Mouse (Mus musculus) spleen, postnatal 14 days (tissue): ENCODE results near the gene Lyst.

Source experiments
- DNase-seq, 2 experiments: peaks; one replicate each; pipeline ENCODE4 v3.0.0; 2021 to 2022; ENCODE audit warnings: low spot score in 2 of 2

Lyst gene

DNA sequence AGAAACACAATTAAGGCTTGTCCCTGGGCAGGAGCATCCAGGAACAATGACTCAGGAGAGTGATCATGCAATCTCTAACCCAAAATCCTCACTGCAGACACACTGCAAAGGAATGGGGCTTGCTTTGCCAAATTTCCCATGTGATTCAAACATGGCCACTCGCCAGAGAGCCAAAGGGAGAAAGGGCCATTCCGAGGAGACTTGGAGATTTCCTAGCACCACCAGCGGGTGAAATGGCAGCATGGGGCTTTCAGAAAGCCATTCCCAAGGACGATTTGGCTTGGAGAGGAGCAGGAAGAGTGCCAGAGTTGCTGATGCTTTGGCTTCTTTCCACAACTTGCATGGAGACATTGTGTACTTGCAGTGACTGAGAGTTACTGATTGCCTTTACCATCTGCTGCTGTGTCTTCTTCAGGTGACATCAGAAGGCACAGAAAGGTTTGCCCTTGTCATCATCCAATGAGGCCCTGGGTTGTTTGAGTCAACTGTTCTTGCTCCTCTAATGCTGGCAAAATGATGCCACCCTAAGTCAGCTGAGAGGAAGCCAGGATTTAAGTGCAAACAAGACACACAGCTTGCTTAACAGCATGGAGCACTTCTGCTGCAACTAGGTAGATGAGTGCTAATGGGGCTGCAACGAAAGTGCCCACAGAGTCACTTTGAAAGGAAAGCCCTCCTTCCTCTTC, 16.5 kb upstream of the Lyst start:
- DNase-seq = no peak

DNA sequence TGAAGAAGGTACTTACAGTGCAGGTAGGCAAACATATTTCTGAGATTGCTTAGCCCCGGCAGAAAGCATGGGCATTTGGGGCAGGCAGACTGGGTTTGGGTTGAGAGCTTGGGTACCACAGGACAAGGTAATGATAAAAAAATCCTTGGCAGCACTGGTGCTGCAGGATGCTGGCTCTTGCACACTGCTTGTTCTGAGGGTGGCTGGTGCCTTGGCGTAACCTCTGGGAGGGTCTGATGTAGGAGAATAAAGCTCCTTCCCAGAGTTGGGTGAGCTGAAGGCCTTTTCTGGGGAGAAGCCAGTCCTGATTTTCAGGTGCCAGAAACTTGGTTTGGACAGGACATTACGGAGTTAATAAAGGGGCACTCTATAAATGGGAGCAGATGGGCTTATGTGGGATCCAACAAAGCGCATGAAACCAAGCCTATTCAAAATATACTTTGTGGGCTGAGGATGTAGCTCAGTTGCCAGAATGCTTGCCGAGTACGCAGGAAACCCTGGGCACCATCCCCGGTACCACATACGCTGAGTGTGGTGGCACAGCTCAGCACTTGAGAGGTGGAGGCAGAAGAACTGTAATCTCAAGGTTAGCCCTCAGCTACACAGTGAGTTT, 15.8 kb upstream of the Lyst start:
- no peak for DNase-seq

DNA sequence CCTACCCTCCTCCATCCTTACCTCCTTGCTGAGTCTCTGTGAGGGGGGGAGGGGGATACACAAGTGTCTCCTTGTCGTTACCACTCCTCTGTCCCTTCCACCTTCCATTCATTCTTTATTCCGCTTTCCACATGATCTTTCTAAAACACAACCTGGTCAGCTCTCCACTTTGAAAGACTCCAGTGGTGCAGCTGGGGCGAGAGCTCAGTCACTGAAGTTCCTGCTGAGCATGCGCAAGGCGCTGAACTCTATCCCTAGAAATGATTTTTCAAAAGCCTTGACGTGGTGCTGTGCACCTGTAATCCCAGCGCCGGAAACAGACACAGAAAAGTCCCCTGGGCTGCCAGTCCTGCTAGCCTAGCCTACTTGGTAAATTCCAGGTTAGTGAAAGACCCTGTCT, 15.1 kb upstream of the Lyst start:
- DNase-seq = no peak

DNA sequence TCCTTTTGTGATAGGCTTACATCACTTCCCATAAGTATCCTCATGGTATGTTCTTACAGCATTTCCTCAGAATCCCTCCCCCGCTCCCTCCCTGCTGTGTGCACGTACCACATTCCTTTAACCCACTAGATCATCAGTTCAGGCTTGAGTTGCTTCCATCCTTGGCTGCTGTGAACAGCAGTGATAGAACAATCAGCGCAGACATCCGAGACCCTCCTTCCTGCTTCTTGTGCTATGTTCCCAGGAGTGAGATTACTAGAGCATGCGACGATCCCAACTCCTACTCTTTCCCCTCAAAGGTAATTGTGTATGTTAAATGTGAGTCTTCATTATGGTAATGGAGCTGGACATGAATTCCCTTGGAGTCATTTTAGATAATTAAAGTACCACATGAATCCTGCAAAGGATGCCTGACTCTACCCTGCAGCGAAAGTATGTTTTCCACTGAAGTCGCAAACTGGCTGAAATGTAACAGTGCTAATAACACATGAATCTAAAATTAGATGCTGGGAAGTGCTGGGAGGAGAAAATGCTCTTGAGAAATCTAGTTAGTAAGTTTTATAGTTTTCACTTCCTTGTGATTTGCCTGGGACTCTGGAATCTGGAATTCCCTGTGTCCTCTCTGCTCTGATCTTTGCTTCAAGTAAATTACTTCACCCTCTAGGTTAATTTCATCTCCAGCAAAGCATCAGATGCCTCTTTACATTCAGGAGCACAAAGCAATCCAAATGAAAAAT, 13.6 kb upstream of the Lyst start:
- DNase-seq = no peak

DNA sequence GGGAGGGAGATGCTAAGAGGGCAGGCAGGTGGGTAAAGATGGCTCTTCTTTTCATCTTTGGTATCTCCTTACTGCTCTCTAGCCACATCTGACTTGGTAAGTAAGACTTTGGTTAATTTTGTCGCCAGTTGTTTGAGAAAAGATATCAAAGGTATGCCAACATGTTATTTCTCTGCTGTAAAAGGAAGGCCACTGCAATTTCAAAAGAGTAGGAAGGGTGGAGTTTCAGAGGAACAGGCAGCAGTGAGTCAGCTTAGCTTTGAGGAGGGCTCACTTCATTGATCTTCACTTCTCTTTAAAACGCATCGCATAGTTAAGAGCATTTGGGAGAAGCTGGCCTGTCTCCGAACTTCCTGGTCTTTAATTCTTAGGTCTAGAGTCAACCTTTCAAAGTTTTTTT, 8.2 kb upstream of the Lyst start:
- no peak for DNase-seq

DNA sequence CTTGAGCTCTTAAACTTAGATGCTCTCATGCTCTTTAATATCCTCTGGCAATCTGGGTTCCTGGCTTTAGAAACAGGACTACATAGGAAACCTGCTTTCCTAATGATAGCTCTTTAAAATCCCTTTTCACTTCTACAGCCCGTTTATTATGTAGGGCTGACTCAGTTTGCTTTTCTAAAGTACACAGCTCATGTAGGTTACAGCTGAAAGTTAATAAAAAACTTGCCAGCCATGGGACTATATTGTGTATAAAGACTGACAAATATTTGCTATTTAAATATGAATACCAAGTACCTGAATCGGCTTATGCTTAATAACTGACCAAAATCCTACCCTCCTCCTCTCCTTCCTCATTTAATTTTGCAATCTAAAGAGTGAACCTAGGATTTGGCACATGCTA, 6.7 kb upstream of the Lyst start:
- DNase-seq = no peak

DNA sequence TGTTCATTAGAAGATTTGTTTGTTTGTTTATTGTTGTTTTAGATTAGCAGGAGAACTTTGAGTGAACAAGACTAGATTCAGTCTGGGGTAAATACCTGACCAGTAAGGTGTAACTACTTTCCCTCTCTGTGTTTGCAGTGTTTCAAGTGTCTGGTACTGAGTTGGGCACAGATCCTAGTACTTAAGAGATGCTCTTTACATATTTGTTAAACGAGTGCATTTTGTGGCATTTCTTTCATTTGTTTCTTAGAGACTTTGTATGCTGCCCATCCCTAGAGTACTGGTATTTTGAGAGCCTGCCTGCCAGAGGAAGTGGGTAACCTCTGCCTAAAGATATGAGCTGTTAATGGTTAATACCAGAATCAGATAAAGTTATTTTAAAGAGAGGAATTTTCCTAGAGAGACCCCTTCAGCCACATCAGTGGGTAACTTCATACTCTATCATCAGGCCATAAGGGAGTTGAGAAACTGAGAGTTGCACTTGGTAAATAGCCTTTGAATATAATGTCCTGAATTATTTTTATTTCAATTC, 2.5 kb upstream of the Lyst start:
- no peak for DNase-seq

DNA sequence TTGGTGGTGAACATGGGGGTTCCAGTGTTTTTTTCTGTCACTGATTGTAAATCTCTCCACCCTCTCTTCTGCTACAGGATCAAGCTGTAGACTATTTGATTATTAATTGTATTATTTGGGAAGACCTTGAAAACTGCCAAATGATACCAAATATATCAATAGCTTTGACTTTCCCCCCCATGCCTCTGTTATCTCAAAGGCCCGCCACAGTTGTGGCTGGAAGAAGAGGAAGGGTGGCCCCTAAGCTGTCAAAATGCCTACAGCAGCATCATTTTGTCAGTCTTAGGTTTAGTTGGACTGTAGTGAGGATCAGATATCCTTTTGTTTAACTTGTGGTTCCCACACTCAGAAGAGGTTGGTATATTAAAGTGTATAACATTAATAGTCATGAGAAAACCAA, 1.7 kb upstream of the Lyst start:
- no peak for DNase-seq

DNA sequence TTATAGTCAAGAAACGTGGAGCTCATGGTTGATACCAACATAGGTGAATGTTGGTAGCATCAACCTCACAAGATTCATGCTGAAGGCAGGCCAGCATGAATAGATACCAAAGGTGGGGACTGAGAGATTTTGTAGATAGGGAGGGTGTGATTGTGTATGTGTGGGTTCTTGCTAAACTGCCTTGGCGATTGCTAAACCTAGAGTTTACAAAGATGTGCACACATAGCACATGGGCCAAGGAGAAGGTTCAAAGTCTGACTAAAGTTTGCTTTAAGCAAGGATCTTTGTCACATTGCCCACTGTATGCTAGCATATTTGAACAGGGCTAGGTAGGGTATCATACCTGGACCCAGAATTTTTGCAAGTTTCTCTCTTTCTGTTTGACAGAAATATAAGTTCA, 1.2 kb upstream of the Lyst start:
- no peak for DNase-seq

DNA sequence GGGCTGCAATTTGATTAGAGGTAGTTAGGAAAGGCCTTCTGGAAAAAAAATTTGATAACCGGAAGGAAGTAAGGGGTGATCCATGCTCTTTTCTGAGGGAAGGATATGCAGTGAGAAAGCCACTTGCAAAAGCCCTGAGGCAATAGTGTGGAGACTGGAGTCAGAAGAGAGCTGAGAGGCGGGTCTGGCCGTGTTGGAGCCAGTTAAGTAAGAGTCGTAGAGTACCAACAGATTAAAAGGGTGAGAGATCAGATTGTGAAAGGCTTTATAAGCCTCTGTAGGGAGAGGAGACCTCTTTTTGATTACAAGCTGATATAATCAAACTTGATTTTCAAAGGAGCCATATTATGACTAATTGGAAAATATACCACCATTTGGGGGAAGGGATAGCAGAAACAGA, 1.7 kb downstream of the Lyst start:
- DNase-seq = no peak

DNA sequence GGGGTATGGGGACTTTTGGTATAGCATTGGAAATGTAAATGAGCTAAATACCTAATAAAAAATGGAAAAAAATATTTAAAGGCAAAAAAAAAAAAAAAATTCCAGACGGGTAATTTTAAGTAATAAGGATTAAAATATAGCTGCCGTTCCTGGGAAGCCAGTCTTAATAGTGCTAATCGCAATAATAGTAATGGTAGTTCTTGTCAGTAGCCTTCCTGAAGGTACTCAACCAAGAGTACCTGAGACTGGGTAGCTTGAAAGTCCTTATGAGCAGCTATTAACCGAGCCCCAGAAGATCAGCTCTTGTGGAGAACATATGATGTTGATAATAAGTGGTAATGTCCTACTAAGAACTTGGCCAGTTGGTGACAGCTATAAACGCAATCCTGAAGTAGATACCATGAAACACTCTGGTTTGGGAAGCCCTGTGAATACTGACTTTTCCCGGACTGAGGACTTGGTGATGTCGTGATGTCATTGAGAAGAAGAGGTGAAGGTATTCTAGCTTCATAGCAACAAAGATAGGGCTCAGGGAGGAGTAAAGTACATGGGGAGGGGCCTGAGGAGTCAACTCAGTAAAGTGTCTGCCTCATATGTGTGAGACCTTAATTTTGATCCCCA, 6.3 kb downstream of the Lyst start:
- DNase-seq = no peak

DNA sequence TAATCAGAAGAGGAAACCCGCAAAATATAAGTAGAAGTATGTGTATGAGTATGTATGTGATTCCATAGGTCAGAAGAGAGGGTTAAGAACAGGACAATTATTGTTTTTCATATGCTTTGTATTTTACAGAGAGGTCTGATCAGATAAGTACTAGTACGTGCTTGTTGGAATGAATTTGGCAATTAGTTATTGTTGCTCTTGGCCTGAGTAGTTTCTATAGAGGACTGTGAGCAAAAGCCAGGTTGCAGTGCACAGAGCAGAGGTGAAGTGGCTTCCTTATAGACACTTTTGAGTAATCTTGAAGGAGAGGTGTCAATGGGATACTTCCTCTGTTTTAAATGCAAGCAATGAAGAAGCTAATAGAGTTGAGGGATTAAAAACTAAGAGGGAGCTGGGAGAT, 7.7 kb downstream of the Lyst start:
- no peak for DNase-seq

DNA sequence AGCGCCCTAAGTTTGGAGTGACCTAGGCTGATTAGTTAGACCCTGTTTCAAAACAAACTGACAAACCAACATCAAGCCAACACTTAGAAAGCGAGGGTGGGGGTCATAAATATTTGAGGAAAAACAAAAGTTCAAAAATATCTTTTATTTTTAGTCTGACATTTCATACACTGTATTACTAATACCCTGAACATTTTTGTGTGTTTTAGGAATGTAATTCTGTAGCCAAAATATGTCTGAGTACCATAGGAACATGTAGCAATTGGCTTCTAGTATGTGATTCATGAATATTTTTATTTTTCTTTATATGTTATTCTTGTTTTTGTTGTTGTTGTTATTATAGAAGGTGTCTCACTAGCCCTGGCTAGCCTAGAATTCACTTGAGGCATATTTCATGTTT, 11.2 kb downstream of the Lyst start:
- no peak for DNase-seq

DNA sequence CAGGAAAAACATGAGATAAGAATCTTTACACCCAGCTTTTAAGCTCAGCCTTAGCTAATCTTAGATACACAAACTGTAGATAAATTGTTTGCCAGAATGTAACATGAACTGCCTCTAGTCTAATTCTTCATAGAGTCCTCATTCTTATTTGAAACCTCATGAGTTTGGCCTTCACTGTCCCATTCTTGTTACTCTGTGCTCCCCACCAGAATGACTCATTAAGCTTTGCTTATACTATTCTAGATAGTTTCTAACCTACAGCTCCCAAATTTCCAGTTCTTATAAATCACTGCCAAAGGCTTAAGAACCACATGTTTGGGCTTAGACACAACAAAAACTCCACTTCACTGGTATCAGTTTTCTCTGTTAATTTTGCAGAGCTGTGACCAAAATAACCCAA, 16.0 kb downstream of the Lyst start:
- no peak for DNase-seq

DNA sequence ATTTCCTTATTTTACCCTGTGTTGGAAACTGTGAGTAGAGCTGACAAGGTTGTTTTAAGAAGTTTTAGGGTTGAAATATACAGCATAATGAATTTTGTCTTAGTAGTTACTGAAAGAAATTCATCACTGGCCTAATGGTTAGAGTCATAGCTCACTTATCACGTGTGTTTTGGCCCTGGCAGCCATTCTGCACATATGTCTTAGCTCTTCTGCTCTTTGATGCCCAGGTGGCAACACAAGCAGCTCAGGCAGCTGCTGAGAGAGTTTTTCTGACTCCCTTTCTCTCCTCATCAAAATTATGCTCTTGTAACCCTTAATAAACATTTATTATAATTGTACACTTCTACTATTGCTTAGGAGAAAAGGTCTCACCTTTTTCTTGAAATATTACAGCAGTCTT, 18.1 kb downstream of the Lyst start:
- DNase-seq = no peak

DNA sequence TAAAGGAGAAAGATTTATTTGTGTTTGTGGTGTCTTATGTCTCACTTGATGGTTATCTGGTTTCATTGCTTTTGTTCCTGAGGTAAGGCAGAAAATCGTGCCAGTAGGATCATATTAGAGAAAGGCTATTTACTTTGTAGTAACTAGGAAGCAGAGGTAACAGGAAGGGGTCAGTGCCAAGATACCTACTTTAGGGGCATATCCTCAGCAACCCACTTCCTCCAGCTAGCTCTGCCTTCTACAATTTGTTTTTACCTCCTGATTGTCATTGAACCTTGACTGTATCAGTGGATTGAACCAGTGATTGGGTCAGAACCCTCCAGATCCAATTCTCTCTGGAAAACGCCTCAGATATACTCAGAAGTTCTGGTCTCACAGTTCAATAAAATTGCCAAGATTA, 19.5 kb downstream of the Lyst start:
- DNase-seq = no peak

DNA sequence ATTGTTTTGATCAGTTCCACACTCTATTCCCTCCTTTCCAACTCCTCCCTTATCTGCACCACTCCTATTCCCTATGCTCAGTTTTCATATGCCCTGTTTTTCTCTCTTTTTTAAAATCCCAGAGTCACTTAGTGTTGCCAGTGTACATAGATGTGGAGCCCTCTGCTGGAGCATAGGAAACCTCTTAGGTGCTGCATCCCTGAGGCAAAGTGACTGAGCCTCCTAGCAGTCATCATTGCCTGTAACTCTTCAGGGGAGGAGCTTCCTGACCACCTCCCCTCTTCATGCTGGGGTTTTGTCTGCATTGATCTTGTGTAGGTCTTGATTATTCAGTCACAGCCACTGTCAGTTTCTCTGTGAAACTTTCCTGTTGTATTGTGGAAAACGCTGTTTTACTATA, 22.7 kb downstream of the Lyst start:
- no peak for DNase-seq

DNA sequence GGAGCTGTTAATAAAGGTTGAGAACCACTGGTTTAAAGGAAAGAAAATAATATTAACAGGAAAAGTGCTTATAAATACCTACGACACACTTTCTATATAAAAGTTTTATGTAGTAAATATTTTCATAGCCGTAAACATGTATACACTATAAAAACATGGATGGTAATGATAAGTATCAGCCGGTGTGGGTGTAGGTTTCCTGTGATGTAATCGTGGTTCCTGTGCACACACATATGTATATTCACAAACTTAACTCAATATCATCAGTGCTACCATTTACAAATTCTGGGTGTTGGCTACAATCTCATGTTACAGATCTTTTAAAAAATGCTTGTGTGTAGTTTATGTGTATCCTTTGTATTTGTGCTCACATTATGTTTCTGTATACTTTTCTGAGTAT, 24.0 kb downstream of the Lyst start:
- no peak for DNase-seq

DNA sequence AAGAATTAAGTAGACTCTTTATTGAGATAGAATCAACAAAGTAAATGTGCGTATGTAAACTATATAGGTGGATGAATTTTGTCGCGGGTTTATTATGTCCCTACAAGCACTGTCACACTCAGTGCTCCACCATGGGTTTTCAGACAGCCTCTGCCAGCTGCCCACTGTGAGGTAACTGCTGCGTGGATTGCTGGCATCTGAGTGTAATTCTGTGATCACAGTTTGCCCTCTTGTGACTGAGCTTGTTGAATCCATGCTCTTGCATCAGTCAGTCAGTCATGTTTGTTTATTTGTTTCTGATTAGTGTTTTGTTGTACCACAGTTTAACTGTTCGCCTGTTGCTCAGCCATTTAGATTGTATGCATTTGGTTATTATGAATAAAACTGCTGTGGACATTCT, 31.3 kb downstream of the Lyst start:
- DNase-seq = no peak

DNA sequence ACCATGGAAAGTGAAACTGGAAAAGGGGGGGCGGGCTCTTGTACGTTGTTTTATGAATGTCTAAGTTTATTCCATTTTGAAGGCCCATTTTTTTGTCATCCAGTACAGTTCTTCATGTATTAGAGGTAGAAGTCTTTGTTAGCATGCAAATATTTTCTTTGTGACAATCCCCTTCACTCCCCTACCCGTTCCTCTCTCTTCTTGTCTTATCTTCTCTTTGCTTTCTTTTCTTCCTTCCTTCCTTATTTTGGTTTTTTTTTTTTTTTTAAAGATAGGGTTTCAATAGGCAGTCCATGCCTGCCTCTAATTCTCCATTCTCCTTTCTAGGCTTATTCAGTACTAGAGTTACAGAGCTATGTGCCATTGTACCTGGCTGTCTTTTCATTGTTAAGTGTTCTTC, 32.4 kb downstream of the Lyst start:
- no peak for DNase-seq

DNA sequence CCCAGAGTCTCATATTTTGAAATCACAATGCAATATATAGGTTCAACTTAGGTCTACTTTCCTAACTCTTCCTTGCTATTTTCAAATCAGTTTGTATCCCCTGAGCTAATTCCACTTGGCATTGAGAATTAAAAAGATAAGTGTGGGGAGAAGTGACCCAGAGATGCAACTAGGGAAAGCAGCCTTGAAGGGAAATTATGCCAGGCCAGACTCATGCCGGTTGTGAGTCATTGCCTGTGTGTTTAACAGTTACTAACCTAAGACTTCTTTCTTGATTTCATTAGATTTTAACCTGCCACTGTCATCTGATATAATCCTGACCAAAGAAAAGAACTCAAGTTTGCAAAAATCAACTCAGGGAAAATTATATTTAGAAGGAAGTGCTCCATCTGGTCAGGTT, 43.5 kb downstream of the Lyst start:
- no peak for DNase-seq

DNA sequence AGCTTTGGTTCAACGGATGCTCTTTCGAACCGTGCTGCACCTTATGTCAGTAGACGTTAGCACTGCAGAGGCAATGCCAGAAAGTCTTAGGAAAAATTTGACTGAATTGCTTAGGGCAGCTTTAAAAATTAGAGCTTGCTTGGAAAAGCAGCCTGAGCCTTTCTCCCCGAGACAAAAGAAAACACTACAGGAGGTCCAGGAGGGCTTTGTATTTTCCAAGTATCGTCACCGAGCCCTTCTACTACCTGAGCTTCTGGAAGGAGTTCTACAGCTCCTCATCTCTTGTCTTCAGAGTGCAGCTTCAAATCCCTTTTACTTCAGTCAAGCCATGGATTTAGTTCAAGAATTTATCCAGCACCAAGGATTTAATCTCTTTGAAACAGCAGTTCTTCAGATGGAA, 44.5 kb downstream of the Lyst start:
- DNase-seq = no peak

DNA sequence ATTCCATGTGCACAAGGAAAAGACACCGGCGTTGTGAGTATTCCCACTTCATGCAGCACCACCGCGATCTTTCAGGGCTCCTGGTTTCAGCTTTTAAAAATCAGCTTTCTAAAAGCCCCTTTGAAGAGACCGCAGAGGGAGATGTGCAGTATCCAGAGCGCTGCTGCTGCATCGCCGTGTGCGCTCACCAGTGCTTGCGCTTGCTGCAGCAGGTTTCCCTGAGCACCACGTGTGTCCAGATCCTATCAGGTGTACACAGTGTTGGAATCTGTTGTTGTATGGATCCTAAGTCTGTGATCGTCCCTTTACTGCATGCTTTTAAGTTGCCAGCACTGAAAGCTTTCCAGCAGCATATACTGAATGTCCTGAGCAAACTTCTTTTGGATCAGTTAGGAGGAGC, 45.0 kb downstream of the Lyst start:
- no peak for DNase-seq
